Mouse (Mus musculus): ENCODE results near the gene Rusc2.

GRCm38 (mm10) chr4:43414761-43415160, 33.0 kb downstream of the Rusc2 start:
- TF ChIP-seq POLR2A (IDR thresholded peaks at IDR 0.05; ENCODE audit: control insufficient read depth, low read depth, low read length) (no peak), CTCF (IDR thresholded peaks at IDR 0.05; ENCODE audit: control insufficient read depth, insufficient read depth, insufficient replicate concordance, low read depth, low read length) (no peak)
